Mouse (Mus musculus) stomach, embryonic 15.5 days (tissue): ENCODE data around the gene Tdp1. TPM values are rescaled to one million over a fixed set of nuclear protein-coding genes. Genes with fewer than 3 reads are reported as not detected.
A peak's percentile ranks its signal among the peaks of the same experiment; 100 is the strongest.

Source experiments
- ATAC-seq: fragments of 200-750 bp; cut with Nextera tagmentation; 2 replicates; pipeline ENCODE4 v1.8.0; 2017; ENCODE audit warnings: low read depth, moderate number of reproducible peaks, moderate TSS enrichment; ENCODE audit not compliant: insufficient read depth, low FRiP score
- H3K27ac ChIP-seq: fragments of 300-500 bp; sonication (generic); 2 replicates; pipeline ENCODE4 v1.5.1; 2015; ENCODE audit warnings: mild to moderate bottlenecking, inconsistent platforms
- H3K27me3 ChIP-seq: fragments of 300-500 bp; sonication (generic); replicated peaks from 2 replicates; pipeline ENCODE4 v1.6.1; 2015; ENCODE audit warnings: inconsistent platforms
- H3K36me3 ChIP-seq: fragments of 300-500 bp; sonication (generic); 2 replicates; pipeline ENCODE4 v1.6.1; 2015; ENCODE audit warnings: inconsistent platforms
- H3K4me1 ChIP-seq: fragments of 300-500 bp; sonication (generic); 2 replicates; pipeline ENCODE4 v1.6.1; 2015; ENCODE audit warnings: inconsistent platforms
- H3K4me2 ChIP-seq: fragments of 300-500 bp; sonication (generic); 2 replicates; pipeline ENCODE4 v1.6.1; 2015; ENCODE audit warnings: mild to moderate bottlenecking, inconsistent platforms
- H3K4me3 ChIP-seq: fragments of 300-500 bp; sonication (generic); replicated peaks from 2 replicates; pipeline ENCODE4 v1.5.1; 2015; ENCODE audit warnings: inconsistent platforms
- H3K9ac ChIP-seq: fragments of 300-500 bp; sonication (generic); 2 replicates; pipeline ENCODE4 v1.6.1; 2015; ENCODE audit warnings: inconsistent platforms
- H3K9me3 ChIP-seq: fragments of 300-500 bp; sonication (generic); 2 replicates; pipeline ENCODE4 v1.6.1; 2016; ENCODE audit warnings: inconsistent platforms
- WGBS: fragments of 180-500 bp; shearing (Covaris S2); methylation state at CpG from one replicate; pipeline ENCODE4 v1.1.7; 2015; 5-methylcytosine and 5-hydroxymethylcytosine counted together
- polyA plus RNA-seq: library from polyadenylated mRNA; unstranded; fragments of >200 nt; fragmentation: Nextera tagmentation; extraction: Ambion mirVana; gene quantifications from 2 replicates; pipeline ENCODE4 v1.2.1, GENCODE M21; 2015

Gene Tdp1
- polyA plus RNA-seq = 46.0 and 49.7 TPM in 2 replicates

DNA sequence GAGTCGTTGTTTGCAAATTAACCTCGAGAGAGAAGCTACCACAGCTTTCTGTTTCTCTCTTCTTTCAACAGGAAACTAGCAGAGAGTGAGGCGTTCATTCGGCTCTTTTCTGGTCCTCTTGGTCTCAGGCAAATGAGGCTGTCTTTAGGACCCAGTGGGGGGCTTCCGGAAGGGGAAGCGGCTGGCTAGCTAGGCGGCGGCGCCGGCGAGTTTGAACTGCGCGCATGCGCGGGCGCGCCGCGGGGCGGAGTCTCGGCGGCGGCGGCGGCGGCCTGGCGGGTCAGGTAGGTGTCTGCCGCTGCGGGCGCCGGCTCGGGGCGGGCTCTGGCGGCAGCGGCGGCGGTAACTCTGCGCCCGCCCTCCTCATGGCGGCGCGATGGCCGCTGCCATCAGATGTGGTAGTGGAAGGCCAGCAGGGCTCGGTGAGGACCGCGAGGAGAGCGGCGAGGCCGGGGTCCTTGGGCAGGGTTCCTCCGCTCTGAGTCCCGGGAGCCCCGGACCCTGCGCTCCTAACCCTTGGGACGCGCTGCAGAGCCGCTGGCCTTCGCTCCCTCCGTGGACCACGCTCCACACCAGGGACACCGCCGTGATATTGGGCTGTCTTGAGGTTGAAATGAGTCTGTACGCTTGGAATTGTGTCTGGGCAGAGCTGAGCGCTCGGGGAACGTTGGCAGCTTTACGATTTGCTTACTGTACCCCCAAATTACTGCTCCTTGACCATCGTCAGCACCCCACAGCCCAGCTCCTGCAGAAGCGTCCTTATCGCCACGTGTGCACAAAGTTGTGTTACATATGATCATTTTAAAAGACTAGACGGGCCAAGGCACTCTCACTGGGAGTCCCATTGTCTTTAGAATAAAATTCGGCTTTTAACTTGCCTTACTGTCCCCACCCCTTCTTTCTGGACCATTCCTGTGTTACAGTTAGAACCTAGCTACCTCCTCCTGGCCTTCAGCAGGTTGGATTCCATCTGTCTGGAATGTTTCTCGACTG lies at the start of gene Tdp1, which contains the start of gene Efcab11:
Gene Tdp1 (plus strand): TSS at position 249 of the 993 bp plus-strand sequence.
Gene Efcab11 (minus strand): TSS at position 171 of the 993 bp plus-strand sequence.
- H3K4me2 ChIP-seq = peak within 1 kb of the TSS; percentile 95
- peaks cover 4% of the 10 kb centered on the region; the same call in 1 of the 2 replicates for H3K4me1 ChIP-seq
- H3K9ac ChIP-seq = peak within 1 kb of the TSS; percentile 82
- no peaks in the 10 kb centered on the region for H3K36me3 ChIP-seq
- H3K27ac ChIP-seq = peak within 1 kb of the TSS; percentile 91
- ATAC-seq = peak; percentile 85
- H3K9me3 ChIP-seq = no peaks in the 10 kb centered on the region
- H3K4me3 ChIP-seq = peak within 1 kb of the TSS; percentile 86
- no peaks in the 10 kb centered on the region for H3K27me3 ChIP-seq
- under 1% methylated on average over 66 of the region's 73 CpGs for WGBS

DNA sequence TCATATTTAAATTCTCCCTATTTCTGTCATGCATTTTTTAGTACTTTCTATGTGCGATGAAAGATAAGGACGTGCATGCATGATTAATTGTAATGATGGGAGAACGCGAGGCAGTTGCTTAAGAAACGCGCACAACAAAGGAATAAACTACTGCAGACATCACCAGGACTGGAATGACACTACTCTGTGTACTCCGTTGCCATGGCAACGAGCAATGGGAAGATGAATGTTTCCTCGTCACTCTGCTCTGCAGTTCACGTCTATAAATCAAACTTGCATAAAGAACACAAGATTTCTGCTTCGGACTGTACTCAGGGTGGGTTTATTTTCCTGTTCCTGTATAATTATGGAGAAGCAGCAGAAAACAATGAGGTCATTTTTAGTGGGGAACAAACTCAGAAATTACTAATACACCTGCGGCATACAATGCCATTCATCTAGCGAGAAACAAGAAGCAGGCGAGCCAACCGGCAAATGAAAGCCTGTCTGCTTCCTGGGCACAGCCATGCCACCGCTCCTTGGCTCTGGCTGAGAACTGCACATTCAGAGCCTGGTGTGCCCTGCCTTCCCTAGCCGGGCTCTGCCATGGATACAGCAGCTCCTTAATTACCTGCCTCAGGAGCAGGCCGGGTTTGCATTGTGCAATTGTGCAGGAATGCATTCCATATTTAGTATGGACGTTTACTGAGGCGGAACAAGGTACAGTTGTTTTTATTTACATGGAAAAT lies 47.7 kb upstream of the Tdp1 start:
- no peaks in the 10 kb centered on the region for H3K4me1 ChIP-seq
- no peak overlapping the region for H3K4me2 ChIP-seq
- no peak overlapping the region for H3K9ac ChIP-seq
- H3K4me3 ChIP-seq = no peak overlapping the region
- no peaks in the 10 kb centered on the region for H3K27me3 ChIP-seq
- no peak overlapping the region for H3K27ac ChIP-seq
- H3K36me3 ChIP-seq = no peaks in the 10 kb centered on the region
- H3K9me3 ChIP-seq = no peaks in the 10 kb centered on the region
- WGBS = 71% methylated on average over 20 of the region's 20 CpGs
- ATAC-seq = no peak

DNA sequence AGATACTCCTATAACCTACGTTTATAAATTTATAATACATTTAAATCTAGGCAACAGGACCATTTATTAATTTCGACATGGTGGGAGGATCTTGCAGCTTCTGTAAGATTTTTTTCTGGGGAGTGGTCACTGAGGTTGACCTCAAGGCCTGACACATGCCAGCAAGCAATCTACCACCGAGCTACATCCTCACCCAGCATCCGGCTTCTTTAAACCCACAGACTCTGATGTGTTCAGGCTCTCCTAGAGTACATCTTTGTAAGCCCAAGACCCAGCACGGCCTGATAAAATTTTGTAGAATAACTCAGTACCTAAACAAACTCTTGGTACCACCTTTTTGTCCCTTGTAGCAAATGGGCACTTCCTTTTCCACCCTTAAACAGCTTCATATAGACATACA lies 46.8 kb upstream of the Tdp1 start:
- H3K4me1 ChIP-seq = no peaks in the 10 kb centered on the region
- H3K27me3 ChIP-seq = no peaks in the 10 kb centered on the region
- H3K36me3 ChIP-seq = no peaks in the 10 kb centered on the region
- no peak overlapping the region for H3K4me2 ChIP-seq
- H3K9ac ChIP-seq = no peak overlapping the region
- ATAC-seq = no peak
- H3K4me3 ChIP-seq = no peak overlapping the region
- H3K27ac ChIP-seq = no peak overlapping the region
- WGBS = 82% methylated on average over 5 of the region's 5 CpGs
- H3K9me3 ChIP-seq = no peaks in the 10 kb centered on the region

DNA sequence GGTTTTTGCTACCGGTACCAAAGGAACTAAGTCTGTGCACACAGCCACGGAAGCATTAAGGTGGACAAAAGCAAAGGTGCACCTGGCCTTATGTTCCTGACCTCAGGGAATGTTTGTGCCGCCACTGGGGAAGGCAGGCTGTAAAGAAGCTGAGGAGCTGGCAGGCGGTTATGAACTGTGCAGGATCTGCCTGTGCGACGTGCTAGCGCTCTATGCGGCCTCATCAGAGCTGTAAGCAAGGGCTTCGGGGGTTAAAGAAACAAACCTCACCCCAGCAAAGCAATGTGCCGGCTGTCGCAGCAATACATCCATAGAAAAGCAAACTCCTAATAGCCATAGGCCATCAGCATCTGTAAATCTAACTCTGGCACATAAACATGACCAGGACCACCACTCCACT lies 46.2 kb upstream of the Tdp1 start:
- no peaks in the 10 kb centered on the region for H3K36me3 ChIP-seq
- no peaks in the 10 kb centered on the region for H3K9me3 ChIP-seq
- no peaks in the 10 kb centered on the region for H3K4me1 ChIP-seq
- no peak overlapping the region for H3K9ac ChIP-seq
- no peak overlapping the region for H3K4me3 ChIP-seq
- 66% methylated on average over 11 of the region's 11 CpGs for WGBS
- no peak for ATAC-seq
- no peak overlapping the region for H3K4me2 ChIP-seq
- H3K27ac ChIP-seq = no peak overlapping the region
- H3K27me3 ChIP-seq = no peaks in the 10 kb centered on the region

DNA sequence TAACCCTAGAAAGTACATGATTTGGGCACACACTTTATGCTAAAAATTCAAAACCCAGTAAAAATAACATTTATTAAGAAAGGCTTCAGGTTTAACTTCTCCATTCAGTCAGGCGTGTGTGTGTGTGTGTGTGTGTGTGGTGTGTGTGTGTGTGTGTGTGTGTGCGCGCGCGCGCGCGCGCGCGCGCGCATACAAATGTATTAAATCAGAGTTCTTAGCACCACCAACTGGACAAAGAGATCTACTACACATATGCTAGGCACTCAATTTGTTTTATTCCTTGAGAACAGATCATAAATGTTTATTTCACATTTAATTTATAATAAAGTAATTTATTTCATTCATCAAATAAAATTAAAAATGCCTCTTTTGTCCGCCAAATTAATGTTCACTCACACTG lies 45.6 kb upstream of the Tdp1 start:
- no peaks in the 10 kb centered on the region for H3K27me3 ChIP-seq
- H3K27ac ChIP-seq = no peak overlapping the region
- H3K4me3 ChIP-seq = no peak overlapping the region
- H3K4me2 ChIP-seq = no peak overlapping the region
- no peaks in the 10 kb centered on the region for H3K4me1 ChIP-seq
- no peak overlapping the region for H3K9ac ChIP-seq
- no peaks in the 10 kb centered on the region for H3K9me3 ChIP-seq
- no peaks in the 10 kb centered on the region for H3K36me3 ChIP-seq
- 75% methylated on average over 14 of the region's 14 CpGs for WGBS
- ATAC-seq = no peak

DNA sequence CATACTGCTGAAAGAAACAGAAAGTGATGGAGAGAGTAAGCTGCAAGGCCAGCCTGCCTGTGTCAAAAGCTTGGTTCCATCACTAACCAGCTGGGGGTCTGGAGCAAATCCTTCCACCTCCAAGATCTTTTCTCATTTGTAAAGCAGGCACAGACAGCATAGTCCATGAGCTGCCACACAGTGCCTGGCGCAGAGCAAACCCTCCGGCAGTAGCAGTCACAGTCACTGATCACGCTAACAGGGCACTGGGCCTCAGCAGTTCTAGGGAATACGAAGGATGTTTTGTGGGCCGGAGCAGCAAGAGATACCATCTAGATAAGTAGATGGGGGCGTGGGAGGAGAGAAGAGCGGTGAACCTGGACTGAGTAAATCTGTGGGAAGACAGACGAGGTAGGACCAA lies 39.4 kb upstream of the Tdp1 start:
- H3K4me3 ChIP-seq = no peak overlapping the region
- H3K27ac ChIP-seq = no peak overlapping the region
- H3K9me3 ChIP-seq = no peaks in the 10 kb centered on the region
- no peak for ATAC-seq
- WGBS = 89% methylated on average over 8 of the region's 8 CpGs
- no peaks in the 10 kb centered on the region for H3K27me3 ChIP-seq
- no peaks in the 10 kb centered on the region for H3K4me1 ChIP-seq
- no peak overlapping the region for H3K4me2 ChIP-seq
- no peak overlapping the region for H3K9ac ChIP-seq
- no peaks in the 10 kb centered on the region for H3K36me3 ChIP-seq

DNA sequence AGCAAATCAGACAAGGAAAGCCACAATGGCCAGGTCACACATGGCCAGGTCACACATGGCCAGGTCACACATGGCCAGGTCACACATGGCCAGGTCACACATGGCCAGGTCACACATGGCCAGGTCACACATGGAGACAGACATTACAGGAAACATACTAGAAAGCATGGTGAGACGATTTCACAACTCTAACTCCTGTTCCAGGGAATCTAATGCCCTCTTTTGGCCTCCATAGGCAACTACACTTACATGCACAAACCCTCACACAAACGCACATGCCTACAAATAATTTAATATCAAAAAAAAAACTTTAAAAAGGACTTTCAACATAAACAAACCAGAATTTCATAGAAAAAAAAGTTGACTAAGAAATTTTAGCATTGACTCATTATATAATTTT lies 34.3 kb upstream of the Tdp1 start:
- Histone ChIP-seq H3K9me3 (no peaks in the 10 kb centered on the region), H3K4me2 (no peak overlapping the region), H3K4me1 (no peaks in the 10 kb centered on the region), H3K27me3 (no peaks in the 10 kb centered on the region), H3K27ac (no peak overlapping the region), H3K4me3 (no peak overlapping the region), H3K9ac (no peak overlapping the region), H3K36me3 (no peaks in the 10 kb centered on the region; the same call in 1 of the 2 replicates)
- ATAC-seq = no peak
- 91% methylated on average over 2 of the region's 2 CpGs for WGBS

DNA sequence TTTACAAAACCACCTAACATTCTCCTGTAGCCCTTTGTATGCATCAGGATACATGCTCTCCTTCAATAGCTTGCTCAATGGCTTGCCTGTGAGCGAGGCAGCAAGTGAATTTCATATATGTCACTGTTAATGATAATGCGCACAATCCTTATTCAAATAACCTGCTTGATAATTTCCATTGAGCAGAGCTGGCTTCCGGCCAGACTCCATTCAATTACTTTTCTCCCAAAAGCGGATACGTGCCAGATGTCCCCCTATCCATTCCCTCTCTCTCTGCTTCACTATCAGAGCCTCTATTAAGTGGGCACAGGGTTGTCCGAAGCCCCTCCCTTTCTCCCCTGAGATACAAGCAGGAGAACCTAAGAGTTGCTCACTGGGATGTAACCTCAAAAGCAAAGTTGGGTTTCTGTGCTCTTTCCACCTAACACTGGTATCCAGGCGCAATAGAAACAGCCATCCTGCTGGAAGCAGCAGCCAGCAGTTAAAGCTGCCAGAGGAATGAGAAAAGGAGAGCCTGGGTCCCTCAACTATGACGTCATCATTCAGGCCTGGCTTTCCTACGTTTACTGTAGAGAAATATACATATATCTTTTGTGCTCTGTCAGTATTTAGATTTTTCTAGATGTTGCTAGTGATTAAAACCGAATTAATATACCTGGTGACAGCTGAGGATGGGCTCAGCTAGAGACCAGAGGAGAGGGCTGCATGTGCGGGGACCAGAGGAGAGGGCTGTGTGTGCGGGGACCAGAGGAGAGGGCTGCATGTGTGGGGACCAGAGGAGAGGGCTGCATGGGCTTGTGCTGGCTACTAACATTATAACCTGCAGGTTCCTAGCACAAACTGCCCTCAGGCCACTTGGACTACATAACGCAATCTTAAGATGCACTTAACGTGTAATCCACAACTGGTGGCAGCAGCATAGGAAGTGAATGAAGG lies 30.7 kb upstream of the Tdp1 start:
- no peak overlapping the region for H3K4me2 ChIP-seq
- H3K27me3 ChIP-seq = no peaks in the 10 kb centered on the region
- H3K9ac ChIP-seq = no peak overlapping the region
- WGBS = 68% methylated on average over 14 of the region's 14 CpGs
- 0 out of 2 replicates have a peak, but pooled peaks have one; percentile 27 for ATAC-seq
- no peak overlapping the region for H3K4me3 ChIP-seq
- no peaks in the 10 kb centered on the region for H3K4me1 ChIP-seq
- no peaks in the 10 kb centered on the region for H3K9me3 ChIP-seq
- H3K36me3 ChIP-seq = no peaks in the 10 kb centered on the region; the same call in 1 of the 2 replicates
- no peak overlapping the region for H3K27ac ChIP-seq

DNA sequence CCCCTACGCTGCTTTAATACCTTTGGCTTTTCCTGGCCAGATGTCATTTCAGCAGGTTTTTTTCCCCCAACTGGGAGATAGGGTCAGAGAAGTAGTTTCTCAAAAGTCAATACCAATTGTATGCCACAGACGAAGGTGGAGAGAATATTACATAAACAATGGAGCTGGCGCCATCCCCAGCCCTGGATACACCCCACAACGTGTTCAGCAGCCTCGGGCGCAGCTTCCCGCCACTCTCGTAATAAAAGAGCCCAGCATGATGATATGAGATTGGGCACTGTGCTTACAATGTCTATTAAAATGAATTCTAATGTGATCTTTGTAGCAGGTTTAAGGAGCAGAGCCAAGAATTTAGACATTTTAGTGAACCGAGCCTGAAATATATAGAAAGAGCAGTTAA lies 28.3 kb upstream of the Tdp1 start:
- Histone ChIP-seq H3K27ac (no peak overlapping the region), H3K4me1 (no peaks in the 10 kb centered on the region), H3K4me3 (no peak overlapping the region), H3K36me3 (no peaks in the 10 kb centered on the region; the same call in 1 of the 2 replicates), H3K9ac (no peak overlapping the region), H3K4me2 (no peak overlapping the region), H3K9me3 (no peaks in the 10 kb centered on the region), H3K27me3 (no peaks in the 10 kb centered on the region)
- WGBS = 60% methylated on average over 9 of the region's 9 CpGs
- ATAC-seq = no peak

DNA sequence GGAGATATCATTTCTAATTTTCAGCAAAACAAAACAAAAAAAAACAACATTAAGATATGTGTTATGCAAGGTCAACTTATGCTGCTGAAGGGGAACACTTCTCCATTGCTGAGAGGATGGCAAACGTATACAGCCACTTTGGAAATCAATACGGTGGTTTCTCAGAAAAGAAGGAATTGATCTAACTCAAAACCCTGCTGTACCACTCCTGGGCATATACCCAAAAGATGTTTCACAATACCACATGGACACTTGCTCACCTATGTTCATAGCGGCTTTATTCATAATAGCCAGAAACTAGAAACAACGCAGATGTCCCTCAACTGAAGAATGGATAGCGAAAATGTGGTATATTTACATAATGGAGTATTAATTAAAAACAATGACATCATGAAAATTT lies 25.7 kb upstream of the Tdp1 start:
- Histone ChIP-seq H3K9ac (no peak overlapping the region), H3K4me2 (no peak overlapping the region), H3K4me3 (no peak overlapping the region), H3K27ac (no peak overlapping the region), H3K27me3 (no peaks in the 10 kb centered on the region), H3K4me1 (no peaks in the 10 kb centered on the region), H3K36me3 (no peaks in the 10 kb centered on the region; the same call in 1 of the 2 replicates), H3K9me3 (no peaks in the 10 kb centered on the region)
- WGBS = 87% methylated on average over 5 of the region's 5 CpGs
- ATAC-seq = no peak

DNA sequence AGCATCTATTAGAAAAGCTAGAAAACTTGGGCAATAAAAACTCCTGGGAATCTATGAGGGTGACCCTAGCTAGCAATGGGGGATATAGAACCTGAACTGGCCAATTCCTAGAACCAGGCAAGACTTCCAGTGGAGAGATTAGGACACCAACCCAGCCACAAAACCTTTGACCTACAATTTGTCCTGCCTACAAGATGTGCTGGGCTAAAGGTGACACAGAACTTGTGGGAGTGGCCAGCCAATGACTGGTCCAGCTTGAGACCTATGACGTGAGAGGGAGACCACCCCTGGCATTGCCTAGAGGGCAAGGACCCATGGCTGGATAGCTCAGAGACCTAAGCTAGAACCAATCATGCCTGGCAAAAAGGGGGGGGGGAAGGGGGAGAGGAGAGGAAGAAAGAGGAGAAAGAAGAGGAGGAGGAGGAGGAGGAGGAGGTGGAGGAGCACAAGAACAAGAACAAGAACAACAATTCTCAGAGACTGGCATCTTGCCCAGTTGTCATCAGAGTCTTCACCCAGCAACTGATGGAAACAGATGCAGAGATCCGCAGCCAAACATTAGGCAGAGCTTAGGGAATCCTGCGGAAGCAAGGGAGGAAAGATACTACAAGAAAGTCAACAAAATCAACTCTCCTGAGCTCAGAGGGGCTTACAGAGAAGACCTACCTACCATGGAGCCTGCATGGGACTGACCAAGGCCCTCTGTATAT lies 24.8 kb upstream of the Tdp1 start:
- H3K4me1 ChIP-seq = no peaks in the 10 kb centered on the region
- WGBS = 74% methylated on average over 3 of the region's 3 CpGs
- no peaks in the 10 kb centered on the region for H3K27me3 ChIP-seq
- no peak overlapping the region for H3K4me3 ChIP-seq
- no peak for ATAC-seq
- H3K9me3 ChIP-seq = no peaks in the 10 kb centered on the region
- H3K9ac ChIP-seq = no peak overlapping the region
- H3K27ac ChIP-seq = no peak overlapping the region
- H3K4me2 ChIP-seq = no peak overlapping the region
- H3K36me3 ChIP-seq = no peaks in the 10 kb centered on the region
